Mouse (Mus musculus): Measurements from ENCODE around the gene Mrpl39. TPM values are rescaled to one million over a fixed set of nuclear protein-coding genes. Genes with fewer than 3 reads are reported as not detected.
A peak's percentile ranks its signal among the peaks of the same experiment; 100 is the strongest.

Gene Mrpl39
- polyA plus RNA-seq, 1 experiment from 2014 or later, result 27.0 TPM

- Histone ChIP-seq H3K9me3 (ENCODE audit: low read length) (no peaks in the 10 kb centered on the region), H3K4me2 (replicated peaks; ENCODE audit: low read depth, low read length) (no peak overlapping the region), H3K4me3 (ENCODE audit: low read depth, low read length) (no peak overlapping the region), H3K36me3 (ENCODE audit: insufficient read depth, low read length) (no peaks in the 10 kb centered on the region), H3K9ac (replicated peaks; ENCODE audit: low read depth) (no peak overlapping the region), H3K27me3 (replicated peaks; ENCODE audit: insufficient read depth, low read length) (no peaks in the 10 kb centered on the region), H3K4me1 (ENCODE audit: insufficient read depth, low read depth, low read length) (peaks cover 3% of the 10 kb centered on the region; the same call in 1 of the 2 replicates), H3K27ac (ENCODE audit: low read length) (no peak overlapping the region)
- DNase-seq (ENCODE audit: low spot score) (no peak), ATAC-seq (no peak)
- 34% methylated on average over 8 of the region's 8 CpGs for WGBS
- TF ChIP-seq EP300 (IDR thresholded peaks at IDR 0.05) (no peak), CTCF (IDR thresholded peaks at IDR 0.05) (peak; percentile 28)
Measured at GRCm38 (mm10) chr16:84772496-84773267, 37.1 kb upstream of the Mrpl39 start.

GRCm38 (mm10) chr16:84771461-84771860 is 35.9 kb upstream of the Mrpl39 start:
- H3K9ac ChIP-seq (replicated peaks; ENCODE audit: low read depth), result no peak overlapping the region
- DNase-seq (ENCODE audit: low spot score) (no peak), ATAC-seq (no peak)
- peaks cover 3% of the 10 kb centered on the region; the same call in 1 of the 2 replicates for H3K4me1 ChIP-seq (ENCODE audit: insufficient read depth, low read depth, low read length)
- no peak overlapping the region for H3K4me3 ChIP-seq (ENCODE audit: low read depth, low read length)
- H3K4me2 ChIP-seq (replicated peaks; ENCODE audit: low read depth, low read length), result no peak overlapping the region
- no peak overlapping the region for H3K27ac ChIP-seq (ENCODE audit: low read length)
- TF ChIP-seq CTCF (IDR thresholded peaks at IDR 0.05) (no peak), EP300 (IDR thresholded peaks at IDR 0.05) (no peak)
- H3K9me3 ChIP-seq (ENCODE audit: low read length), result no peaks in the 10 kb centered on the region
- H3K36me3 ChIP-seq (ENCODE audit: insufficient read depth, low read length), result no peaks in the 10 kb centered on the region
- 79% methylated on average over 2 of the region's 2 CpGs for WGBS
- no peaks in the 10 kb centered on the region for H3K27me3 ChIP-seq (replicated peaks; ENCODE audit: insufficient read depth, low read length)

- Histone ChIP-seq H3K4me2 (replicated peaks; ENCODE audit: low read depth, low read length) (no peak overlapping the region), H3K4me3 (ENCODE audit: low read depth, low read length) (no peak overlapping the region), H3K27ac (ENCODE audit: low read length) (no peak overlapping the region), H3K27me3 (replicated peaks; ENCODE audit: insufficient read depth, low read length) (no peaks in the 10 kb centered on the region), H3K4me1 (ENCODE audit: insufficient read depth, low read depth, low read length) (peaks cover 3% of the 10 kb centered on the region; the same call in 1 of the 2 replicates), H3K36me3 (ENCODE audit: insufficient read depth, low read length) (no peaks in the 10 kb centered on the region), H3K9ac (replicated peaks; ENCODE audit: low read depth) (no peak overlapping the region), H3K9me3 (ENCODE audit: low read length) (no peaks in the 10 kb centered on the region)
- TF ChIP-seq CTCF (IDR thresholded peaks at IDR 0.05) (no peak), EP300 (IDR thresholded peaks at IDR 0.05) (no peak)
- WGBS, result 68% methylated on average over 7 of the region's 7 CpGs
- ATAC-seq, result no peak
- no peak for DNase-seq (ENCODE audit: low spot score)
Measured at GRCm38 (mm10) chr16:84770891-84771290, 35.3 kb upstream of the Mrpl39 start.

DNA sequence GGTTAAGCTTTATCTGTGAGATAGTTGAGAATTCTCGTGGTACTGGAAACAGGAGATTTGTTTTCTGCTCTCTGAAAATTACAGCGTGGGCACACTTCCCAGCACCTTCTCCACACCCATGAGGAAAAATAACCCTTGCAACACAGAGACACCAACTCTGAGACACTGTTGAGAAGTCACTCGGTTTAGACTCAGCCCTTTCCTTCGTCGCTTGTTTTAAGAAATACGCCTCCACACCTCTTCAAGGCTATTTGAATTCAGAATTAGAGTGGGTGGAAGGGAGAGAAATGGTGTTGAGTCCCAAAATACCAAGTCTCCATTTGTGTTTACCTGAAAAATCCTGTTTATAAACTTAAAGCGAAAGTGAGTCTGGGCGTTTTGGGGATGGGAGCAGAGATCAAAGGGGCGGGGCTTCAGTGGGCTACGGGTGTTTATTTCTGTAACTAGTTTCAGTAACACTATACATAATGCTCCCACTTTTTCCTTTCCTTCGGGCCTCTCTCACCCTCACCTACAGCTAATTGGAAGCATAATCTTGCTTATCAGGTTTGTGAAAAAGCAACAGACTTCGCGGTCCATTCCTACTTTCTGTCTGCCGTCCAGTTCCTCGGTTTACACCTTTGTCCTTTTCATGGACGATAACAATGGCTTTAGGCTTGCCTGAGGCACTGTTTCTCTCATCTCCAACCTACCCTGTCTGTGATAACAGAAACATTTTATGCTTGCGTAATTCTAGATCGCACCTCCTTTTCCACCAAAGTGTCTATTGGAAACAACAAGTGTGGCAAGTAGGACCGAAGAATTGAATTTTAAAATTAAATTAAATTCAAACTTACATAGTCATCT is 34.3 kb upstream of the Mrpl39 start:
- Histone ChIP-seq H3K4me3 (ENCODE audit: low read depth, low read length) (no peak overlapping the region), H3K4me2 (replicated peaks; ENCODE audit: low read depth, low read length) (no peak overlapping the region), H3K27me3 (replicated peaks; ENCODE audit: insufficient read depth, low read length) (no peaks in the 10 kb centered on the region), H3K9ac (replicated peaks; ENCODE audit: low read depth) (no peak overlapping the region), H3K27ac (ENCODE audit: low read length) (no peak overlapping the region), H3K9me3 (ENCODE audit: low read length) (no peaks in the 10 kb centered on the region), H3K36me3 (ENCODE audit: insufficient read depth, low read length) (no peaks in the 10 kb centered on the region), H3K4me1 (ENCODE audit: insufficient read depth, low read depth, low read length) (peaks cover 3% of the 10 kb centered on the region; the same call in 1 of the 2 replicates)
- no peak for ATAC-seq
- no peak for DNase-seq (ENCODE audit: low spot score)
- 82% methylated on average over 19 of the region's 19 CpGs for WGBS
- no peak for TF ChIP-seq EP300 (IDR thresholded peaks at IDR 0.05)
- no peak for TF ChIP-seq CTCF (IDR thresholded peaks at IDR 0.05)

- DNase-seq (ENCODE audit: low spot score) (no peak), ATAC-seq (no peak)
- 0 out of 2 replicates have a peak, but pooled peaks cover 3% of the 10 kb centered on the region for H3K4me1 ChIP-seq (ENCODE audit: insufficient read depth, low read depth, low read length)
- TF ChIP-seq CTCF (IDR thresholded peaks at IDR 0.05) (no peak), EP300 (IDR thresholded peaks at IDR 0.05) (no peak)
- no peak overlapping the region for H3K4me2 ChIP-seq (replicated peaks; ENCODE audit: low read depth, low read length)
- H3K9me3 ChIP-seq (ENCODE audit: low read length), result no peaks in the 10 kb centered on the region
- H3K9ac ChIP-seq (replicated peaks; ENCODE audit: low read depth), result no peak overlapping the region
- H3K27ac ChIP-seq (ENCODE audit: low read length), result no peak overlapping the region
- WGBS, result 73% methylated on average over 4 of the region's 4 CpGs
- no peaks in the 10 kb centered on the region for H3K36me3 ChIP-seq (ENCODE audit: insufficient read depth, low read length)
- no peaks in the 10 kb centered on the region for H3K27me3 ChIP-seq (replicated peaks; ENCODE audit: insufficient read depth, low read length)
- H3K4me3 ChIP-seq (ENCODE audit: low read depth, low read length), result no peak overlapping the region
Measured at GRCm38 (mm10) chr16:84769182-84769581, 33.6 kb upstream of the Mrpl39 start.

GRCm38 (mm10) chr16:84767956-84768355 is 32.4 kb upstream of the Mrpl39 start:
- no peak overlapping the region for H3K27ac ChIP-seq (ENCODE audit: low read length)
- no peaks in the 10 kb centered on the region for H3K36me3 ChIP-seq (ENCODE audit: insufficient read depth, low read length)
- no peaks in the 10 kb centered on the region for H3K4me1 ChIP-seq (ENCODE audit: insufficient read depth, low read depth, low read length)
- TF ChIP-seq EP300 (IDR thresholded peaks at IDR 0.05) (no peak), CTCF (IDR thresholded peaks at IDR 0.05) (no peak)
- H3K4me3 ChIP-seq (ENCODE audit: low read depth, low read length), result no peak overlapping the region
- DNase-seq (ENCODE audit: low spot score) (no peak), ATAC-seq (no peak)
- H3K9me3 ChIP-seq (ENCODE audit: low read length), result no peaks in the 10 kb centered on the region
- H3K9ac ChIP-seq (replicated peaks; ENCODE audit: low read depth), result no peak overlapping the region
- 76% methylated on average over 8 of the region's 8 CpGs for WGBS
- no peak overlapping the region for H3K4me2 ChIP-seq (replicated peaks; ENCODE audit: low read depth, low read length)
- no peaks in the 10 kb centered on the region for H3K27me3 ChIP-seq (replicated peaks; ENCODE audit: insufficient read depth, low read length)

Data from lung, postnatal 0 days (tissue).